24 mouse cellular contexts compared by ENCODE assay signal in genomic region chr3:157724542-157724941, GRCm38 (mm10).
"Had no signal": no experiment of that assay in that cellular context is flagged by ENCODE, and none has a peak within 500 bp of the region (broad histone marks: within the 10 kb centered on the region; RNA-seq: fewer than 3 reads in every experiment).

No protein-coding gene starts in this region.

- H3K9me3 ChIP-seq: heart, embryonic 13.5 days; heart, embryonic 15.5 days; hindbrain, embryonic 13.5 days; hindbrain, embryonic 15.5 days; kidney, embryonic 15.5 days; limb, embryonic 10.5 days; limb, embryonic 12.5 days had no signal

- H3K4me1 ChIP-seq: heart, embryonic 15.5 days; hindbrain, embryonic 13.5 days; hindbrain, embryonic 15.5 days; kidney, embryonic 15.5 days; limb, embryonic 10.5 days; limb, embryonic 12.5 days had no signal

- ATAC-seq: hindbrain, postnatal 0 days; intestine, embryonic 16.5 days had no signal

- H3K4me2 ChIP-seq: heart, embryonic 11.5 days; heart, embryonic 13.5 days; heart, embryonic 15.5 days; hindbrain, embryonic 13.5 days; hindbrain, embryonic 15.5 days; kidney, embryonic 15.5 days; limb, embryonic 12.5 days had no signal

- H3K27me3 ChIP-seq: heart, embryonic 13.5 days; heart, embryonic 15.5 days; hindbrain, embryonic 15.5 days; kidney, embryonic 15.5 days; limb, embryonic 12.5 days had no signal

- DNase-seq: gastrocnemius, postnatal 14 days; gastrocnemius, postnatal 36 days; heart, adult 11 months; heart, adult 2 months; heart, postnatal 14 days; heart, postnatal 36 days; kidney, adult 11 months; kidney, adult 2 months; kidney, adult 9 months; kidney, postnatal 14 days; kidney, postnatal 36 days; layer of hippocampus, adult 9-11 months; layer of hippocampus, postnatal 36 days had no signal

- H3K27ac ChIP-seq: heart, adult 2 months; heart, embryonic 13.5 days; heart, embryonic 15.5 days; hindbrain, embryonic 13.5 days; hindbrain, embryonic 15.5 days; hindbrain, postnatal 0 days; kidney, embryonic 15.5 days; kidney, postnatal 0 days; limb, embryonic 10.5 days; limb, embryonic 12.5 days had no signal

- H3K4me3 ChIP-seq: heart, adult 2 months; heart, embryonic 13.5 days; heart, embryonic 15.5 days; hindbrain, embryonic 13.5 days; hindbrain, embryonic 15.5 days; kidney, embryonic 15.5 days; limb, embryonic 10.5 days; limb, embryonic 12.5 days had no signal

- H3K36me3 ChIP-seq: heart, embryonic 13.5 days; heart, embryonic 15.5 days; hindbrain, embryonic 13.5 days; hindbrain, embryonic 15.5 days; kidney, embryonic 15.5 days; limb, embryonic 10.5 days; limb, embryonic 12.5 days had no signal

- H3K9ac ChIP-seq: heart, embryonic 13.5 days; heart, embryonic 15.5 days; hindbrain, embryonic 13.5 days; hindbrain, embryonic 15.5 days; kidney, embryonic 15.5 days; limb, embryonic 12.5 days had no signal
